Mouse (Mus musculus) layer of hippocampus, postnatal 25 days (tissue): Measurements from ENCODE around the gene Vav3. TPM values are rescaled to one million over a fixed set of nuclear protein-coding genes. Genes with fewer than 3 reads are reported as not detected.

Experiments used
- DNase-seq, 2 experiments: peaks; one replicate each; pipeline ENCODE4 v3.0.0; 2022; ENCODE audit warnings: mixed read lengths in 2 of 2, low spot score in 1 of 2; ENCODE audit errors: extremely low spot score in 1 of 2
- total RNA-seq, 2 experiments: library from RNA; stranded (reverse); gene quantifications; 2 replicates each; pipeline ENCODE4 v1.2.3; 2021

Gene Vav3
- total RNA-seq, 2 experiments from 2014 or later = 11.2 to 15.9 TPM

DNA sequence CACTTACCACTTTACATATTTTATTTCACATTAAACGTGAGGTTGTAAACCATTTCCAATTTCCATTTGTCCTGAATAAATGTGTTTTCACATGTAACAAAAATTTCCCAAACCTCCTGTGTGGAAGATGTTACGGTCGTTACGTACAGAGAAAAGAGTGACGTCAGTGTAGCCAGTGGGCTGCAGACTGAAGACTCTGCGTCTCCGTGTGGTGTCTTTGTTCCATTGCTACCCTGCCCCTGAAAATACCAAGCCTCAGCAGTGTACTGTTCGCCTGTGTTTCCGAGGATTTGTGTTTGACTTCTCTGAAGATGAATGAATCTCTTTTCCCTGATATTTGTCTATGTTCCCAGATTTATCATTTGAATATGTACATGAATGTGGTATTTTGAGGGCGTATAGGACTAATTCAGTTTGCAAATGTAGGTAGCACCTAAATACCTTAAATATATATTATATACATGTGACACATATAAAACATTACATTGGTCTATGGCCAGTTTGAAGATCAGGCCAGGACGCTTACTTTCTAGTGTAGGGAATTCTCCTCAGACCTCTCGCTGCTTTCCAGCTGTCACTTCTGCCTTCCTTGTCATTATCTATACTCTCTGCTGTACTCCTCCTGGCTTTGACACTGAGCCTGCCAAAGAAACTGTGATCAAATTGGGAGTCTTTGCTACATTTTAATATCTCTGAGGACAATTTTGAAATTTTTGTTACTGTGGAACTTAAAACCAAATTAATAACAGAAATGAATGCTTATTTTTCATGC lies 312.6 kb downstream of the Vav3 start:
- DNase-seq = no peak

DNA sequence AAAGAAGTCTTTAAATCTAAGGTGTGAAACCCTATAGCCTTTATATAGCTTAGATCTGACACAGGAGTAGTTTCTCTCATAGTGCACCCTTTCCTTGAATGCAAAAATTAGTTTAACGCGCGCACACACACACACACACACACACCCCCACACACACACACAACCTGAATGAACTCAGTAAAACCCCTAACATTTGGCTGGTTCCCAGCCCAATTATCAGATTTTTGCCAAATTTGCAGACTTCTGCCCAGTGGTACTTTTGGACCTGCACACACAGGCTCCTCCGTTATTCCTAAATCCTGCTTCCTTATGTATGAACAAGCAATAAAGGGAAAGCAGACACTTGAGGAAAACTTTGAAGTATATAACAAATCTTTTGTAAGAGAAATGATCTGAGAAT lies 313.9 kb downstream of the Vav3 start:
- no peak for DNase-seq

DNA sequence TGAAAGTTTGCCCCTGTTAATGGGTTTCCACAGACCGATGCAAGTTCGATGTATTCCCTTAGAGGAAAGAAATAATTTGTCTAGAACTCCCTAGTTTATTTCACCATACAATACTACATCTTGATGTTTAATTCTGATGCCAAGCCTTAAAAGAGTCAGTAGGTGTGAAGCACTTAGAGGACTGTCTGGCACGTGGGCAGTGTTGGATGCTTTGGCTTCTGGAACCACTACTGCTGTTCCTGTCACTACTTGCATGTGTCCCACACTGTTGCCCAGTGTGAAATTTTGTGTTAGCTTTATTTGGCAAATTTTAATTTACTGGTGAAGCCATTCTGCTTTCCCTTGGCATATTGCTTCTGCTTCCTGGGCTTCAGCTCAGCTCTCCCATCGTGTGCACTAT lies 331.3 kb downstream of the Vav3 start:
- no peak for DNase-seq

DNA sequence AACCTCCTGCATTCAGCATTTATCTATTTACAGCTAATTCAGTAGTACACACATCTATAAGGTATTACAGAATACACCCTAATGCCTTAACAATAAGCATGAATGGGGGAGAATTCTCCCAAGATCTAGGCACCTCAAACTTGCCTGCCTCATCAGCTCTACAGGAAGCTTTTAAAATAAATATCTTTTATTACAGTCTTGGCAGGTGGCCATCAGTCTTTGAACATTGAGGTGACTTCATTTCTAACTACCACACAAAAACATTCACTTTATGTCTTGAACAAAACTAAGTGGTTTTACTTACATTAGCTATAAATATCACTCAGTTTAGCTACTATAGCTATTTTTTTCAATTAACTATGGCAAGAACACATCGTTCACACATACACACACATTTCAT lies 332.5 kb downstream of the Vav3 start:
- no peak for DNase-seq

DNA sequence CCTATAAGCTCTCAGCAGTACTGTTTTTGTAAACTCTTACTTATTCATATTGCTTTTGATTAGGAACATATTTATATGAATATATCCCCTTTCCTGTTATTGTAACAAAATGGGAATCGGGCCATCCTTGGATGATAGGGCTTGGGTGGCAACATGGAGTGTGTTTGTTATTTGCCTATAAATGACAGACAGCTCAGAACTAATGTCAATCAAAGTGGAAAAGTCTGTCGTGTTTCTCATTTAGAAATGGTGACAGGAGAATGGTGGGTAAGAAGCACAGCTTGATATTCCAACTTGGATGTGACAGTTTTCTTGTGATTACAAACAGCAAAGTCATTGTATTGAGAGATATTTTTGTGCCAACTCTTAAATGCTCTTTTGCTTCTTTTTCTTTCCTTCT lies 339.8 kb downstream of the Vav3 start:
- no peak for DNase-seq

DNA sequence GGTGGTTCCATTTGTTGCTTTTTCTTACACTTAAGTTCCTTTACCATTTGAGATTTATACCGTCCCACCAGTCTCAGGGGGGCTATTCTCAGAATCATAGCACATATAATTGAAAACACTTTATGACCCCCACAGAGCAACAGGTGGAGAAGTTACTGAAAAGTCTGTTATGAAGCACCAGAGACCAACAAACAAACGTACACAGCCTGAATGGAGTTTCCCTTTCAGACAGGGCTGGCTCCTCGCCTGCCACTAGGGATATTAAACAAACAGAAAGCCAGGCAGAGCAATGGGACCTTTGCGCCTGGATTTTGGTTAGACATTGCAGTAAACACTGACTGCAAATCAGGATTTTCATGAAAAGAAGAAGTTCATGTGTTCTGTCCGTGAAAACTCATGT lies 341.4 kb downstream of the Vav3 start:
- DNase-seq = no peak

DNA sequence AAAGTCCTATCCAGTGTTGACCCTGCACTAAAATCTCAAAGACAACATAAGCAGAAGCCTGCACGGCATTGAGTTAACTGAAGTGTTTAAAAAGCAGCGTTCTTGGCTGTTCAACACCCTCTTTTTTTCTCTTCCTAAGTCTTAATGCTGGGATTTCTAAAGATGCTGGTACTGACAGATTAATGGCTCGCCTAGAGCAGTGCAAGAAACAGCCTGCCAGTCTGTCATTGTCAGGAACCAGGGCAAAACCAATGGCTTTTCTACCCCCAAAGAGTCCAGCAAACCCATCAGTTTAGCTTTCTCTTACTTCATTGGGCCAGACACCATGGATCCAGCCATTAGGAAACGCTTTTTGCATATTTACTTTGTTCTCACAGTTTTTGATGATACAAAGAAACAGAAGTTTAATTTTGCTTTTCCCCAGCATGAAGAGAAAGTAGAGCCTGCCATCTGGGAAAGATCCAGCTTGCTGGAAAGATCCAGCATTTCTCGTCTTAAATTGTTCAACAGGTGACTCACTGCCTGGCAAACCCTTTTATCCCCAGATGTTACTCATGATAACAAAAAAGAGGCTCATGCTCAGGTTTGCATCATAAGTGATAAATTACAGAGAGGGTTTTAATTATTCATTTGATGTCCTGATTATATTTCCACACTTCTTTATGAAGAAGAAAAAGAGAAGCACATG lies 343.3 kb downstream of the Vav3 start:
- DNase-seq = no peak

DNA sequence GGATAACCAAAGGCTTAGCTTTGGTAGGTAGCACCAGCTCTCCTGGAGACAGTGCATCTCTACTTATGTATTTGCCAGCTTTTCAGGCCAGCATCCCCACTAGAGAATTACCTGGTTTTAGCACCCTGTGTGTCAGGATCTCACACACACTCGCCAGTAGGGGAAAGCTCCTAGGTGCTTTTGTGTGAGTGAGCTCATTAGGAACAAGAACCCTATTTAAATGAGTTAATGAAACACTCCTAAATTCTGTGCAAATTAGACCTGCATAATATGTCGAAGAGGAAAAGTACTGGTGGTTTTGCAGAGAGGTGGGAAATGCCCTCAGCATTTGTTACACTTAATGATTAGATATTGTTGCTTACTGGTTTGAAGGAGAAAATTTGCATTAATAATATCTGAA lies 350.1 kb downstream of the Vav3 start:
- no peak for DNase-seq

DNA sequence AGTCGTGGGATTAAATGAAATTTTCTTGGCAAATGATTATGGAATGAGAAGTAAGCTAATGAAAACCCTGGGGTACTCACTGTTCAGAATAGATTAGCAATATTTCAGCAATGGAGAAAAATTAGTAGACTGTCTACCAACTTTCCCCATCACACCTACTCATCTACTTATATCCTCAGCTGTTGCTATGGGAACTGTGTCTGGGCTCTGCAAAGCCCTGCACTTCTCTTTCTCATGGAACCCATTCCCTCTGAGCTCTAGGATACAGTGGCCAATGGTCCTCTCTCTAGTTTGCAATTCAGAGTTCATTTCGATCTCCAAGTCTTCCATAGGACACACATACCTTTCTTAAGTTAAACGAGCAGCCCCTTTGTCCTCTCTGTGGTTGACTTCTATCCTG lies 352.2 kb downstream of the Vav3 start:
- DNase-seq = no peak

DNA sequence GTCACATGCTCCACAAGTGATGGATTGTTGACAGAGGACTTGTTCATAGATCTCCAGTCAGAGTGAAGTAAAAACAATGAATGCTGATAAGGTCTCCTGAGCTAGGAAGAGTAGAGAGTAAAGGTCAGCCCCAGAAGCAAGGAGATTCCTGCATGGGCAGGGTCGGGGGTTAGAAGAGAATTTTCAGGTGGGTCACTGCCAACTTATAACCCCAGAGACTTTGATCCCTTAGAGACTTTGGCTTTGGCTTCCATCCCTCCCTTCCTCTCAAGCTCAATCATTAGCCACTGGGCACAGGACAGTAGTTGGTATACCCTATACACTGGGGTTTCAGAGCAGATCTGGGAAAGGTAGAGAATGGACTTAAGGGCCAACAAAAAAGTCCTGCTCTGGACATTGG lies 360.8 kb downstream of the Vav3 start:
- DNase-seq = no peak

DNA sequence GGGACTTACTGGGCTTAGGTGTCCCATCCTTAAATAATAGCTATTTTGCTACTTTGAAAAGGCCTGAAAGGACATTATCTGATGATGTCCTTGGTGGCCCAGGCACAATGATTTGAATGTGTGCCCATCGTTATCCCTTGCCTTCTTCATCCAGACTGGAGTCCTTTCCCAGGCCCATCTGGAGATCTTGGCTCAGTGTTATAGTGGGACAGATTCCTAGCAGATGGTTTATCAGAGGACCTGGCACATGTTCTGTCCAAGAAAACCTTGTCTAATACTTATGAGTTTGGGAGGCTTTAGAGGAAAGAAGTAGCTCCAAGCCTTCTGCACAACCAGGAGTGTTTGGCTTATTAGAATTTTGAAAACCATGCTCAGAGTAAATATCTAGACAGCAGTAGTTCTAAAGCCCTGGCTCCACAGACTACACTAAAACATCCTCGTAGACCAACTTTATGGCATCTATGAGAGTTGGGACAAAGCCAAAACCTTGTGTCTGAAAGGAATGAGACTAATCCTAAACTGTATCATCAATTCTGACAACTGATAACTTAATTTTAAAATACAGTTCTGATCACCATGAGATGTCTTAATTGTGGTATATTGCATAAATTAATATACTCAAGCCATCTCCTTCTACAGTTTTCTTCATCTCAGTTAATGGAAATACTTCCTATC lies 367.5 kb downstream of the Vav3 start:
- DNase-seq = no peak

DNA sequence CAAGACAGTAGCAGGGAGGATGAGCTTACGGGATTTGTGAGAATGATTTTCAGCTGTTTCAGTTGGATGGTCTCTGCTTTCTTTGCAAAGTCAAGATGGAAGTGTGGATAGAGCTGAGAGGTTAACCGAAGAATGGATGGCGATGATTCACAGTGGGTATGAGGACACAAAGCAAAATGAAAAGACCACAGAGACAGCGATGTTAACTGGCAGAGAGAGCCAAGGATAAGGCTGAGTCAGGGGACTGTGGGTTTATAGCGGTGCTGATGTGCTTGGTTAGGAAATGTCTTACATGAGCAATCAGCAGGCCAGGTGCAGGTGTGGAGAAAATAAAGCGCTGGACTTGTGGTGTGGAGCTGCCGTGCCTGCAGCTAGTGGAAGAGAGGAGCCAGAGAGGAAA lies 371.3 kb downstream of the Vav3 start:
- no peak for DNase-seq

DNA sequence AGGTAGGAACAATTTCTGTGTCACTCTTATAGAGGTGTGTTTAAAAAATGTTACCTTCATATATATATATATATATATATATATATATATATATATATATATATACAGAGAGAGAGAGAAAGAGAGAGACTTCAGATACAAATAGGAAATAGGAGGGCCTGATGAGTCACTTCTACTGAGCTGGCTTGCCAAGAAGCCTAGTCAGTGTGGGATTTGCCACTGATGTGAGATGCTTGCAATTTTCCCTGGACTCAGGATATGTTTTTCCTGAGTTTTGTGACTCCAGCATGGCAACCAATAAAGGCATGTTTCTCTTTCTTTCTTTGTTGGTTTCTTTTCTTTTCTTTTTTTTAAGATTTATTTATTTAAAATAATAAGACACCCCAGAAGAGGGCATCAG lies 374.0 kb downstream of the Vav3 start:
- no peak for DNase-seq

DNA sequence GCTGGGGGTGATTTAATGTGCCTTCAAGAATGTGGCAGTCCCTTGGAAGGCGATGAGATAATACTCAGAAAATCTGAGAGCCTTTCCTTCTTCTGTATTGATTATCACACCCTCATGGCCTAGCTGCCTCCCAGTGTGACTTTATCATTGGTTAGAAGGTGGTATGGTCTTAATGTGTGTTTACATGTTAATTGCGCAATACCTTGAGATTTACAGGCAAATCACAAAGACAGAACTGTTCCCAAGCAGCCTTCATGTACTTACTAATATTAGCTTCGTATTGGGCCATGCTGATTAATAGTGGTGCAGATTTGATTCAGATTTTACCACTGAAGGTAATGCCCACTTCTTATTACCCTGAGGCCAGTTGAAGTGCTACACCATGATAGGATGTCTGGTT lies 381.3 kb downstream of the Vav3 start:
- no peak for DNase-seq

DNA sequence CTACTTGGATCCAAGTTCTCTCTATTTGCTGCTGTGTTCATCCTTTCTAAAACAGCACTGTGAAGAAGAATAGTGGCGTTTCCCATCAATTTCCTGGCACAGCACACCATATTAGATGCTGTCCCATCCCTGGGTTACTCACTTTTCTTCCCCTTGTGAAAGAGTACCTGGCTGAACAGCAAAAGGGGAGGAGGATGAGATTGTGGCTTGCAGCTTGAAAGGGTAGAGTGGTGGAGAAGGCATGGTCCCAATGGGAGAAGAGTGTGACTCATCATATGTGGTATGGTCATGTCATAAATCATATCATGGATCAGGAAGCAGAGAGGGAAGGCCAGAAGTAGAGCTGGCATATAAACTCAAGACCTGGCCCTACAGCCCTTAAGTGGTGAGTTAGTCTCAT lies 386.3 kb downstream of the Vav3 start:
- DNase-seq = no peak

DNA sequence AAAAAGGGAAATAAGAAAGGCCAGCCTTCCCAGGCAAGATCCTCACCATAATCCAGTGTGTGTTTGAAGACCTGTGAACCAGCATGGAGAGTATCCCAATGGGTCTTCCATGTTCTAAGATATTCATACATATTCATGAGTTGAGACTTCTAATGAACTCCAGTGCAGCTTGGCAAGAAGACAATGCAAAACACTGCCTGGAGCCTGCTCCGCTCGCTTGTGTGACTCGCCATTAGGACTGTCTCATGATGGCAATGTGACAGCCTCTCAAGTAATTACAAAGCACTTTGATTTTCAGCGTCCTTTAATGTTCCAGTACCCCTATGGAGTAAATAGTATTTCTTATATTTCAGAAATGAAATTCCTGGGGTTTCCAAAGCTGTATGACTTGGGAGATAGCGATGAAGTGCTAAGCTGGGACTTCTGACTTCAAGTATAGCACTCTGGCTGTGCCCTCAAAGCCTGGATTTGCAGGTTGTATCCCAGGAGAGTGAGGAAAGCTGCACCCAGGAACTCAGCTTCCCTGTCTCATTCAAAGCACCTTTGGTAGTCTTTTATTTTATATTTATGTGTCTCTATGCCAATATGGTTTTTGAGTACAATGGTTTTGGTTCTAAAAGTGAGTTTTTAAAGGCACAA lies 391.3 kb downstream of the Vav3 start:
- DNase-seq = no peak

DNA sequence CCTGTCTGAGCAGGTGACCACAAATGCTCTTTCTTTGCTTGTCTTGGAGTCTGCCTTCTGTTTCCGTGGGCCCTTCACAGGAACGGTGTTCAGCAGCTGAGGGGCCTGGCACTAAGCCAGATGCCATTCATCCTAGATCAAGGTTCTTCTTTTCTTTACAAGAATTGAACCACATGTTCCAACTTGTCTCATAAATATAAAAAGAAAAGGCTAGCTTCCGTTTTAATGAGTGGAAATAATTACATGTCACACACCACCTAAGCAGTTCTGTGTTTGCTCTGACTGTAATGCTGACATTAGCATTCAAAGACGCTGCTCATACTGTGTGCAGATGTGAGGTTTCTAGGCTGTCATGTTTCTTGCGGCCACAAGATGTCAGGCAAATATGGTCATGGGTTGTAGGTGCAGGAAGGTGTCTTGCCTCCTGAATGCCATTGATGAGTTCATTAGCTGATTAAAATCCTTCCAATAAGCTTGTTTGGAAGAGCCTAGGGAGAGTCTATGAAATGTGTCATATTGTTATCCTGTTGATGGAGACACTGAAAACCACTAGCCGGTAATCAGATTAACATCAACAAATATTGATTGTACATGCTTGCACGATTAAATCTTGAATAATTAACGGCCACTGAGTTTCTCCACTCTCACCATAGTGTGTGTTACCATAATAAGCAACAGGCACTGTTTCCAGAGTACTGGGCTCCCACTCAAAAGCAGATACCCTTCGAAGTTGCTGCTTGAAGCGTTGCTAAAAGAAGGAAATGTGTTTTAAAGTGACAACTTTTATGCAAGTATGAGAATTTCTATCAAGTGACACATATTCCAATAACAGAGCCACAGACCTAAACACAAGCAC lies 392.1 kb downstream of the Vav3 start:
- no peak for DNase-seq
